Mouse (Mus musculus): ENCODE measurements around the gene Opn1sw.
"Not testable (repeated sequence)": the region's sequence is repeated elsewhere in the genome, so short reads cannot be mapped to it uniquely, and the experiment has no call there.

Gene Opn1sw

DNA sequence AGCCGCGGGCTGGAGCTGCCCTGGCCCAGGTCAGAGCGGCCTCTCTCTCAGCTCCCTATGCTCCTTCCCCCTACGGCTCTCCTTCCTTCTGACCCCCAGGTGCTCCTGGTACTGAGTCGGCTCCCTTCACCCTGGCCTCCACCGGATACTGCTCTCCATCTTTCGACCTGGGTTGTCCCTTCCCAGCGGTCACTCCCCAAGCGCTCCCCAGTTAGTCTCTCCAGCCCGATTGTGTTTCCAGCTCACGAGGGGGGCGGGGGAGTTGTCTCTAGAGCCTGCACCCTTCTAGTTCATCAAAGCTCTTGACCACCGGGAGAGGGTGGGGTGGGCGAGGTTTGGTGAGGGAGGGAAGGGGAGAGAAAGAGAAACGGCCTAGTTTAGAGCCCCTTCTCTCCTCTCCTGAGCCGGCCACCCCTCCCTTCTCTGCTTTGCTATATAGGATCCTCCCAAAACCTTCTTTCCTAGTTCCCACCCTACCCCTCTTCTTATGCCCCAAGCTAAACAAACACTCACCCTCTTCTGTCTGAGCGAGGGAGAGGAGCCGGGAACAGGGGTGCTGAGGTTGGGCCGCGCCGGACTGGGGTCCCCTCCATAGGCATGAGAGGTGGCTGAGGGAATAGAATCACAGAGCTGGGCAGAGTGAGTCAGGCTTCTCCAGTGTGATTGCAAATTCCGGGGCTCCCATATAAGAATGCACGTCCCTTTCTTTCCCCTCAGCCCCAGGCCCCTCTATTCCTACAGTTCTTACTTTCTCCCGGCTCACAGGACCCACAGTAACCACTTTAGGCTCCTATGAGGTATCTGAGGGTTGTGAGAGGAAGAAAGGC, 8.7 kb upstream of the Opn1sw start:
- ATAC-seq (ENCODE audit: low TSS enrichment), result peak; percentile 26

GRCm38 (mm10) chr6:29395910-29396713, 7.8 kb upstream of the Opn1sw start, which contains the start of gene Ccdc136:
TSS of gene Ccdc136 (plus strand) at chr6:29396309.
- peak; percentile 84 for ATAC-seq (ENCODE audit: low TSS enrichment)

- ATAC-seq (ENCODE audit: low TSS enrichment), result no peak
Observed at GRCm38 (mm10) chr6:29394286-29394685, 6.0 kb upstream of the Opn1sw start.

- ATAC-seq (ENCODE audit: low TSS enrichment), result no peak
Observed at GRCm38 (mm10) chr6:29391802-29392201, 3.5 kb upstream of the Opn1sw start.

DNA sequence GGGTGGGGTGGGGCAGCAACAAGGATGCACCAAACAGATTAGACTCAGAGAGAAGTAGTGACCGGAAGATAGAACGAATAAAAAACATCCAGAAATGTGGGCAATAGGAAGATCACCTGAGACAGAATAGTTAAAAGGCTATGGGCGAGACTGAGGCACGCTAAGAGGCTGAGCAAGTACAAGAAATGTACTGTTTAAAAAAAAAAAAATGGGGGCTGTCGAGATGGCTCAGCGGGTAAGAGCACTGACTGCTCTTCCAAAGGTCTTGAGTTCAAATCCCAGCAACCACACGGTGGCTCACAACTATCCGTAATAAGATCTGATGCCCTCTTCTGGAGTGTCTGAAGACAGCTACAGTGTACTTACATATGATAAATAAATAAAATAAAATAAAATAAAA, 3.0 kb upstream of the Opn1sw start:
- ATAC-seq (ENCODE audit: low TSS enrichment), result not testable (repeated sequence)

DNA sequence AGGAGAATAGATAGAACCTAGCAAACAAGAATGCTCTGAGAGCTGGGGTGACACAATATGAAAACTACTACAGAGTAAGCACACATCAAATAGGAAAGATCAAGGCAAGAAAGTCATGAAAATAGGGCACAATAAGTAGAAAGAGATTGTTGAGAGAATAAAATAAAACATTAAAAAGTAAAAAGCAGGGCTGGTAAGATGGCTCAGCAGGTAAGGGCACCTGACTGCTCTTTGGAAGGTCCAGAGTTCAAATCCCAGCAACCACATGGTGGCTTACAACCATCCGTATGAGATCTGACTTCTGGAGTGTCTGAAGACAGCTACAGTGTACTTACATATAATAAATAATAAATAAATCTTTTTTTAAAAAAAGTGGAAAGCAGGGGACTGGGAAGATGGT, 2.2 kb upstream of the Opn1sw start:
- not testable (repeated sequence) for ATAC-seq (ENCODE audit: low TSS enrichment)

GRCm38 (mm10) chr6:29389425-29389824, 1.2 kb upstream of the Opn1sw start:
- no peak for ATAC-seq (ENCODE audit: low TSS enrichment)

DNA sequence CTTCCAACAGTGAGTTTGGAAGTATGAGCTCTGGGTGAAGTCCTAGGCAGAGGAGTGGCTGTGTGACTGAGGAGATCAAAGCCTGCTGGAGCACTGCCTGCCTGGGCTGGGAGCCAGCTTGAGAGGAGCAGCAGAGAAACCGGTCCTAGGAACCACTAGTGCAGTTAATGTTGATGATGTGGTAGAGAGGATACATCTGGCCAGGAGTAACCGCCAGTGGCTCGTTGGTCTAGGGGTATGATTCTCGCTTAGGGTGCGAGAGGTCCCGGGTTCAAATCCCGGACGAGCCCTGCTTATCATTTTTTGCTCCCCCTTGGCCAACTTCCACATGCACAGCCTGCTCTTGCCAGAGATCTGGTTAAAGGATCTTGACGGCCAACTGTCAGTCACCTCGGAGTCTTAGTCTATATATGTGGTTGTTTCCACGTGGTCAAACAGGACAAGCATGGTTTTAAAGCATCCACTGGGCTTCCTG, 375 bp upstream of the Opn1sw start:
- peak; percentile 86 for ATAC-seq (ENCODE audit: low TSS enrichment)

- no peak for ATAC-seq (ENCODE audit: low TSS enrichment)
Observed at GRCm38 (mm10) chr6:29382442-29382841, 5.8 kb downstream of the Opn1sw start.

DNA sequence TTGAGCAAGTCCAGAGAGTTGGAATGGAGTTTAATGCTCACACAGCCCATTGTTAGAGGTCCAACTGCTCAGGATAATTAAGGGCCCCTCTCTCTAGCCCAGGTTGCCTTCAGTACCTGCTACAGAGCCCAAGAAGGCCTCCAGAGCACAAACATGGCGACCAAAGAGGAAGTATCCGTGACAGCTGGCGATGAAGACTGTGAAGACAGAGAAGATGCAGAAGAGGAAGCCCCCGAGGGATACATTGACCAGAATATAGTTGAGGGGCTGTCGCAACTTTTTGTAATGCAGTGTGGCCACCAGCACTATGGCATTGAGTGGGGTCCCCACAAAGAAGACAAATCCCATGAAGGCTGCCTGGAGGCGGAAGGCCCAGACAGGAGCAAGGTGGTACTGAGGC, 8.3 kb downstream of the Opn1sw start:
- ATAC-seq (ENCODE audit: low TSS enrichment), result no peak

GRCm38 (mm10) chr6:29378678-29379077, 9.6 kb downstream of the Opn1sw start:
- ATAC-seq (ENCODE audit: low TSS enrichment), result no peak

GRCm38 (mm10) chr6:29377386-29377785, 10.9 kb downstream of the Opn1sw start:
- ATAC-seq (ENCODE audit: low TSS enrichment), result 0 out of 2 replicates have a peak, but pooled peaks have one; percentile 21

GRCm38 (mm10) chr6:29365277-29365676, 23.0 kb downstream of the Opn1sw start:
- no peak for ATAC-seq (ENCODE audit: low TSS enrichment)

DNA sequence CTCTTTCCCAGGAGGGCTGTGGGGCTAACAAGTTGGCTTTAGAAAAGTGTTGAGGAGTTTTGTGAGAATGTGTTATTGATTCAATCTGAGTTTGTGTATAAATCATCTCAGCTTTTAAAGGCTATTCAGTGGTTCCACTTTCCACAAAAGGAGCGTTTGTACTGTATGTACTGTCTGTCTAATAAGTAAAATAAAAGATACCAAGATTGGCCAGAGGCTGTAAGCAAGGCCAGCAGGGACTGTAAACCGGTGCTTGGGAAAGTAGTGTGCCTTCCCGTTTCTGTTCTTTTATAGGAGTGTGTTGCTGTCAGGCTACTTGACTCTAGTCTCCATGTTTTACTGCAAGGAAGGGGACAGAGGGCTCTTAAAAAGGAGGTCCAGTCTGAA, 25.1 kb downstream of the Opn1sw start:
- ATAC-seq (ENCODE audit: low TSS enrichment), result no peak

GRCm38 (mm10) chr6:29362246-29363128, 25.8 kb downstream of the Opn1sw start:
- ATAC-seq (ENCODE audit: low TSS enrichment), result peak; percentile 76

GRCm38 (mm10) chr6:29360211-29360610, 28.1 kb downstream of the Opn1sw start:
- no peak for ATAC-seq (ENCODE audit: low TSS enrichment)

DNA sequence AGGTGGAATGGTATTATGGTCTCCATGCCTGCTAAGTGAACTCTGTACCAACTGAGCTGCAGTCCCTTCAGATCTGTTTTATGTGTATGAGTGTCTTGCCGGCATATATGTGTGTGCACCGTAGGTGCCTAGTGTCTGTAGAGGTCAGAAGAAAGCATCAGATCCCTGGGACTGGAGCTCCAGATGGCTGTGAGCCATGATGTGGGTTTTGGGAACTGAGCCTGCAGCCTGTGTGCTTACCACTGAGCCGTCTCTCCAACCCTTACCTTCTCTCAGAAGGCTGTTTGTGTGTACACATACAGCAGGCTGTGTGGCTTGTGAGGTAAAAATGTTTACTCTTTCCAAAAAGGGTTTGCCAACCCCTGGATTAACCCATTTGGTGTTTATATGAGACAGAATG, 28.9 kb downstream of the Opn1sw start:
- no peak for ATAC-seq (ENCODE audit: low TSS enrichment)

DNA sequence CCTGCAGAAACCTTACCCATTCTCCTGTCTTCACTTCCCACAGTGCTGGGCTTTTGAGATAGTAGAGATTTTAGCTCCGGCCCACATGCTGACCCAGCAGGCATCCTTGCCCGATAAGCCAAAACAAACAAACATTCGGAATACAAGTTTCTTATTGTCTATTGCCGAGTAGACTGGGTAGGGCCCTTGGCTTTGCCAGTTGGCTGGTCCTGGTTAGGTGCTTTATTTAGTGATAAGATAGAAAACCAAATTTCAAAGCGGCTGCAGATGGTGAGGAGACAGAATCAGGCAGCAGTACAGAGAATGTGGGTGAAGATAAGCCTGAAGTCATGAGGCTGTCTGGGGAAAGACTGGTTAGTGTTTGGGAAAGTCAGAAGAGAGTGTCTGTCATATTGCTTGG, 35.5 kb downstream of the Opn1sw start:
- peak; percentile 18; the same call in 1 of the 2 replicates for ATAC-seq (ENCODE audit: low TSS enrichment)

DNA sequence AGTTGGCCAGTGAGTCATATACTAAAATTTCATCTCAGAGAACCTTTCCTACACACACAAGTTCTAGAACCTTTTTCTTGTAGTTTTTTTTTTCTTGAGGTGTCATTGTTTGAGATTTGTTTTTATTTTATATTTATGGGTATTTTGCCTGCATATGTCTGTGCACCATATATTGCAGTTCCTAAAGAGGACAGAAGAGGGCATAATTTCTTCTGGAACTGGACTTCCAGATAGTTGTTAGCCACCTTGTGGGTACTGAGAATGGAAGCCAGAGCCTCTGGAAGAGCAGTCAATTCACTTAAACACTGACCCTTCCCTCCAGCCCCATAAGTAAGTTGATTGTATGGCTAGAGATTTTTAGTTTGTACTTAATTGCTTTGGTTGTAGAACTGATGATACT, 36.7 kb downstream of the Opn1sw start:
- ATAC-seq (ENCODE audit: low TSS enrichment), result no peak

DNA sequence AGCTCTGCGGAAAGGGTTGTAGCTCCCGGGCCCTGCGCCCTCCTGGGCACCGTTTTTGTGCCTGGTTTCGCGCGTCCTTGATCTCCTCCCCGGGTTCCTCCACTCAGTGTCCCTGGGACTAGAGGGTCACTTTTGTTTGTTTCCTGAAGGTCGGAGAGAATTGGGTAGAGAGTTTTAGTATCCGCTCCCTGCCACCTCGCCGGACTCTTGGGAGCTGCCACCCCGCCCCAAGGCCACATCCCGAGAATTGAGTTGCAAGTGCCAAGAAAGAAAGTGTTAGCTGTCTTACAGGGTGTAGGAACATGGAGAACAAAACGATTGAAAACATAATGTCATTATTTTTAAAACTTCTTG, 39.9 kb downstream of the Opn1sw start:
- ATAC-seq (ENCODE audit: low TSS enrichment), result no peak

GRCm38 (mm10) chr6:29347665-29348370, 40.5 kb downstream of the Opn1sw start, which contains the start of gene Calu:
TSS of gene Calu (plus strand) at chr6:29348069.
- peak; percentile 98 for ATAC-seq (ENCODE audit: low TSS enrichment)

All from frontal cortex, adult (tissue).